Mouse (Mus musculus): Measurements from ENCODE around the gene Sycn.

DNA sequence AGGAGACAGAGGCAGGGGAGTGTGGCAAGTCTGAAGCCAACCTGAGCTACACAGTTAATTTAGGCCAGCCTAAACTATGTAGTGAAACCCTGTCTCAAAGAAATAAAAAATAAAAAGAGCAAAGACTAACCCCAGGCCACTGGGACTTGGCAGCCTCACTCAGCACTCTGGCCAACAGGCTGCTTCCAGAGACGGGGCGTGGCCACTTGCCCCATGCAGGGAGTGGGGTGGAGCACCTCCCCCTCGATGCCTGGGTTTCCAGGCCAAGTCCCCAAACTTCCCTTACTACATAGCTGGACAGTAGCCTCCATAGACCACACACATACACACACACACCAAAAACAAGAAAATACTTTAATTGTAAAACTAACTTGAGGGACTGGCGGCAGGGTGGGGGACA is 17.8 kb downstream of the Sycn start:
- TF ChIP-seq CTCF (IDR thresholded peaks at IDR 0.05; ENCODE audit: borderline replicate concordance, control insufficient read depth, extremely low read depth, insufficient read depth, low read length, poor library complexity) (no peak), POLR2A (IDR thresholded peaks at IDR 0.05; ENCODE audit: control insufficient read depth, extremely low read depth, insufficient read depth, low read length, poor library complexity) (no peak)

Measured in thymus, adult 2 months (tissue).